In the genomic region with DNA sequence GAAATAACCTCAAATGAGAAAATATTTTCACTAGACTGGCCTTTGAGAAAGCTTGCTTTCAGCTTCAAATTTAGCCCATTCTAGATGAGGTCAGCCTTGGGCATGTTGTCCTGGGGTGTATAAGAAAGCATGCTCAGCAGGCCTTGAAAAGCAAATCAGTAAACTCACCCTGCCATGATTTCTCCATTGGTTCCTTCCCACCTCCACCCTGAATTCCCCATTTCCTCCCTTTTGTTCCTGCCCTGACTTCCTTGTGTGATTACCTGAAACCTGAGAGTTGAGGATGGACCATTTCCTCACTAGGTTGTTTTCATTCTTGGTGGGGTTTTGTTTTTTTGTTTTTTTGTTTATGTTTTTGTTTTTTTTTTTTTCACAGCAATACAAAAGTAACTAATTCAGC, we compare ENCODE assay signal across 13 mouse cellular contexts.
"Had no signal": no experiment of that assay in that cellular context is flagged by ENCODE, and none has a peak within 500 bp of the region (broad histone marks: within the 10 kb centered on the region; RNA-seq: fewer than 3 reads in every experiment).

No protein-coding gene starts in this region.

- DNase-seq: liver, postnatal 0 days; lung, adult 2 months; lung, postnatal 14 days; lung, postnatal 36 days; midbrain, embryonic 14.5 days; retina, postnatal 1 day; right cerebral cortex, adult 18-20 months; right cerebral cortex, postnatal 25 days; right cerebral cortex, postnatal 4 days; spleen, adult 18-20 months; thymus, adult 18-20 months; thymus, postnatal 14 days; thymus, postnatal 36 days had no signal
